Mouse (Mus musculus) liver (tissue): ENCODE measurements at regions not wholly inside any gene's neighbourhood (a gene's known extent, or its start where the extent isn't known, plus 50 kb on each side); places are given as distances from the start of the nearest gene placed in this dataset.

ENCODE experiments used
- DNase-seq: peaks from one replicate; pipeline ENCODE4 v3.0.0-alpha.2; 2020; ENCODE audit warnings: mixed read lengths

GRCm38 (mm10) chr16:78247189-78247588, 54.1 kb upstream of the Cxadr start:
- DNase-seq: no peak

- DNase-seq: no peak
These were observed 58.6 kb upstream of the Cxadr start for GRCm38 (mm10) chr16:78242678-78243077.

DNA sequence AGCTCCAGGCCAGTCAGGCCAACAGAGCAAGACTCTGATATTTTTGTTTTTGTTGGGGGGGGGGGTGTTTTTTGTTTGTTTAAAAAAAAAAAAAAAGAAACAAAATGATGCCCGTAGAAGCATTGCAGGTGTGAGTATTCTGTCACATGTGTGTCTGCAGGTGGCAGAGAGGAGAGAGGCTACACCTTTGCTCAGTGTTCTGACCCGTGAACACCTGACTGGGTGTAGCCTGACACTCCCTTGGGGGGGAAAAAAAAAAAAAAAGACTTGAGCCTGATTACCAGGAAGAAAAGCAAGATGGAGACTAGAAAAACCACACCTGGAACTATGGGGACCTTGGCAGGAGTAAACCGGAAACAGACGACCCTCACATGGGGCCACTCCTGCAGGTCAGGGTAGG, 61.1 kb upstream of the Cxadr start:
- DNase-seq: no peak

DNA sequence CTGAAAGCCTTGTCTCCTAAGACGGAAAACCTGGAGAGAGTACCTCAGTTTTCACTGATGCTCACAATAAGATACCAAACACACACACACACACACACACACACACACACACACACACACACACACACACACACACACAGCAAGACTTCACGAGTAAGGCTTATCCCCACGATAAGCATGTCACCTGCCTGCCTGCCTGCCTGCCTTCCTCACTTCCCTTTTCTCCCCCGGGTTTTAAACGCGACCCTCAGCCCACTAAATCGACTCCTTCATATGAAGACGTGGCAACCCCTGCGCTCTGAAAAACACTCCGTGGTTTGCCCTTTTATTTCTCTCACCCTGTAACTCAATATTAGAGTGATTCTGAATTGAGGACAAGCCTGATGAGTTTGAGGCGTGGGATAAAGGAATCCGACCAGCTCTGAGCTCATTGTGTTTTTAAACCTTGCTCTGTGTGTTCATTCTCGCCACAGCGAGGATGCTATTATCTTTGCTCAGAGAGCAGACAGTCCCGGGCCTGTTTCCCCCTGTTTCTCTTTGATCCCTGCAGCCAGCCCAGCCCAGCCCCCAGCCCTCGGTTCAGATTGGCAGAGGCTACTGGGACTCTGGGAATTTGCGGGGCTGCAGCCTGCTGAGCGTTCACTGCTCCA, 63.1 kb upstream of the Cxadr start:
- DNase-seq: no peak

DNA sequence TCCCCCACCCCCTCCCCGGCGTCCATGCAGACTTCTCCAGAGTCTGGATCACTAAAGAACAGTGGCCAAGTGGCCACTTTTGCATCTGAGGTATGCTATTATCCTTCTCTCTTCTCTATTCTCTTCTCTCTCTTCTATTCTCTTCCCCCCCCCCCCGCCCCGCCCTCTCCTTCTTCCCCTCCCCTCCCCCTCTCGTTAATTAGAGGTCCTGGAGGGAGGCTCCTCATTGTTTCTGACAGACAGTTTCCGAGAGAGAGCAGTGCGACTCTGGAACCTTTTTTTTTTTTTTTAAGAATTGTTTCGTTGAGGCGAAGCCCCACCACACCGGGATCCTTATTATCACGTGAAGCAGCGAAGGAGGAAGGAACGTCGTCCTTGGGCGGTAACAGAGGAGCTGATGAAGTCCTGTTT, 63.6 kb upstream of the Cxadr start:
- no peak for DNase-seq

GRCm38 (mm10) chr16:78236746-78237640, 64.3 kb upstream of the Cxadr start:
- no peak for DNase-seq

DNA sequence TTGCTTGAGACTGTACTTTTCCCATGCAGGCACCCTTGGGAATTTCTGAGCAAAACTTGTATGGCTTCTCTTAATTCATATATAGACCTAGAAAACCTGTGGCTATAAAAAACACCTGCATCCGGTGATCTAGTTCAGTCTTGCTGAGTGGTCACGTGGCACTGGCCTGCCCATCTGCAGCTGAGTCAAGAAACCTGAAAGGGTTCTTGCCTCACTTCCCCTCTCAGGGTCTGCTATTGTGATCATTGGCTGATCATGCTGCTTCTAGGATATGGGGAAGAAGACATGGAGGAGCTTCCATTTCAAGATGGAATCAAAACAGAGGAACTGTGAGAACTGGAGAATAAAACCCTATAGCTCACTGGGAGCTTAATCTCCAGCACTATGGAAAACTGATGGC, 69.1 kb upstream of the Cxadr start:
- no peak for DNase-seq

DNA sequence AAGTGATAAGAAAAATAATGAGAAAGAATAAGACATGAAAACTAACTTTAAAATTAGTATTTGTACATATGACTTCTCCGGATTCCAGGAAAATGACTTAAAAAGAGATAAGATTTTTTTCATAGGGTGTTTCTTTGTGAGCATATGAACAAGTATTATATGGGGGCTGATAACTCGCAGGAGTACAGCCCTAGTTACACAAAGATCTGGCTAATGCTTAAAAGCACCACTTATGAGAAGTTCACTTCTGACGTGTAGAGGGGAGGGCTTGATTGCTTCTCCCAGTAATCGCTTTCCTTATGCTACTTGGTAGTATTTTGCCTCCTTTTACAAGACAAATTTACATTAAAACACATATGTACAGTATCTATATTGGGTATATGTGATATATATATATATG, 72.3 kb upstream of the Cxadr start:
- no peak for DNase-seq

DNA sequence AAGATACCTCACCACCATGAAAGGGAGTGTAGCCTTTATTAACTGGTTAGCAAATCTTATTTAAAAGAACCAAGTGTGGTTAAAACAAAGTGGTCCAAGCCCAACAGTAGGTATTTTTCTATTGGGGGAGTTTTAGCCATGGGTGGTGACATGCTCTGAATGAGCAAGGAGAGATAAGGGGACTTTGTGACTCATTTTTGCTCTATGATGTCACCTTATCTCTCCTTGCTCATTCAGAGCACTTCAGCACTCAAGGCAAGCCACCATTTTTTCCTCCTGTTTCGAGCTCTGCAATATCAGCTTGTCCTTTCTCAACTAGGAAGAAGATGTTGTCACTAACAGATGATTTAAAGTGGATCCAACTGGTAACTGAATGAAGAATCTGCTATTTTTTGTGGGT, 78.9 kb upstream of the Cxadr start:
- DNase-seq: no peak

- no peak for DNase-seq
These were observed 79.5 kb upstream of the Cxadr start for GRCm38 (mm10) chr16:78221781-78222180.

GRCm38 (mm10) chr16:78217633-78218032, 83.7 kb upstream of the Cxadr start:
- DNase-seq: no peak

- no peak for DNase-seq
These were observed 84.4 kb upstream of the Cxadr start for GRCm38 (mm10) chr16:78216752-78217351.

GRCm38 (mm10) chr16:78211687-78212086, 89.6 kb upstream of the Cxadr start:
- DNase-seq: no peak

- DNase-seq: no peak
These were observed 93.0 kb upstream of the Cxadr start for GRCm38 (mm10) chr16:78208321-78208720.

- DNase-seq: no peak
These were observed 97.0 kb upstream of the Cxadr start for GRCm38 (mm10) chr16:78204332-78204731.

DNA sequence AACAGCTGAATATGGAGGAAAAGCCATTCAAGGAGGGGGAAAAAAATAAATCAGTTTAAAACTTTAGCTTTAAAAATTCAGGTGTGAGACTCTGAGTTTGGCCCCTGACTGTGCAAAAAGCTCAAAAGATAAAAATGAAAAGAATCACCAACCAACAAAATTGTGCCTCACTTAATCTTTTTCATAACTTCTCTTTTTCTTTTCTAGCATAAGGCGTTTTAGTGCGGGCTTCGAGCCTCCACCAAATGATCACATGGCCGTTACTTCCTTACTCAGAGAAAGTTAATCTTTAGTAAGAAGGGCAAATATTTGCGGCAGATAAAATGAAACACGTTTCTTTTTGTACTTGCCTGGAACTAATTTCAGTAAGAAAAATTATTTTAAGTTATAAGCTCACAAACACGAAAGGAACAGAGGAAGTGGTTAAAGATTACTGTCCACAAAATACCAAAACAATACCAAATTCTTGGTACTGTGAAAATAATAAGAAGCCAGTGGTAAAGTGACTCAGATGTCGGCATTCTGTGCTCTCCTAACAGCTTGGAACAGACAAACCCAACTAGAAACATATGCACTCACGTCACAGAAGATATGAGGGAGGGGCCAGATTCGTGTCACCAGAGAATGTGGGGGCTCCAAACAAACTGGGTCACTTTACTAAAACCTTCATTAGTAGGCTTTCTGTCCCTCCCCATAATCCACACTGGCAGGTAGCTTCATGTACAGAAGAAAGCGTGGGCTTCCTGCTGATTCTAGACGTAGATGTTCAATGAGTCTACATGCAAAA, 101.1 kb upstream of the Cxadr start:
- no peak for DNase-seq

DNA sequence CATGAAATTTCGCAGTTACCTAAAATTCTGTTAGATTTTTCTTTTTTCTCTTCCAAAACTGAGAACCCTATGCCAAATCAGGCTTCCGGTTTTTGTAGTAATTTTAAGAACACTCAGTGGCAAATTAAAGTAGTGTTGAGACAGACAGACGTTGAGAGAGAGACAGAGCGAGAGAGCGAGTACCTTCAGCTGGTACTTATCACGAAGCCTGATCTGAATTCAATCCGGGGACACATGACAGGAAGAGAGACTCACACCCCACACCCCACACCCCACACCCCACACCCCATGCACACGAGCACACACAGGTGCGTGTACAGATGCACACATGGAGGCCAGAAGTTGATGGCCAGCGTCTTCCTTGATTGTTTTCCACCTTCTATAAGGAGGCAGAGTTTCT, 102.0 kb upstream of the Cxadr start:
- no peak for DNase-seq

- peak; percentile 47 for DNase-seq
These were observed 102.6 kb upstream of the Cxadr start for GRCm38 (mm10) chr16:78198642-78199121.

DNA sequence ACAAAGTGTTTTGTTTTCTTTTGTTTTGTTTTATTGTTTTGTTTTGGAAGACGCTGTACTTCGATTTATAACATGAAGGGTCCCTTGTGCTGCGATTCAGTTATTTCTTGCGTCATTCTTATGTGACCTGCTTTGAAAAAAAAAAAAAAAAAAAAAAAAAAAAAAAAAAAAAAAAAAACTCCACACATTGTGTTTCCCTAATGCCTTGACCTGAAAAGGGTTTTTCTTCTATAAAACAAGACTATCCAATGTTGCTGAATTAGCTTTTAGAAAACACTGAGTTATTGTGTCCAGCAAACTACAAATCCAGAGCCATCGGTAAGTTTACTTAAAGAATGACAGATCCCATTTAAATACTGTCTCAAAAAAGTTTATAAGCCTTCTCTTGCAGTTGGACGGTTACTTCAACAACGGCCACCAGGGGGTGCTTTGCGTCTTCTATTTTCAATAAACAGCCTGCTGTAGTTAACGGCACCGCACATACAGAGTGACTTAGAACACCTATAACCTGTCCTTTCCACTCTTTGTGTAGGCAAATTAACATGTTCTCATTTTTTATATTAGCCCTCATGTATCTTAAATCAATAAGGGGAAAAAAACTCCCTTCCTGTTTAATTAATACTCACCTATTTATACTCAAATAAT, 103.9 kb upstream of the Cxadr start:
- peak; percentile 80 for DNase-seq

DNA sequence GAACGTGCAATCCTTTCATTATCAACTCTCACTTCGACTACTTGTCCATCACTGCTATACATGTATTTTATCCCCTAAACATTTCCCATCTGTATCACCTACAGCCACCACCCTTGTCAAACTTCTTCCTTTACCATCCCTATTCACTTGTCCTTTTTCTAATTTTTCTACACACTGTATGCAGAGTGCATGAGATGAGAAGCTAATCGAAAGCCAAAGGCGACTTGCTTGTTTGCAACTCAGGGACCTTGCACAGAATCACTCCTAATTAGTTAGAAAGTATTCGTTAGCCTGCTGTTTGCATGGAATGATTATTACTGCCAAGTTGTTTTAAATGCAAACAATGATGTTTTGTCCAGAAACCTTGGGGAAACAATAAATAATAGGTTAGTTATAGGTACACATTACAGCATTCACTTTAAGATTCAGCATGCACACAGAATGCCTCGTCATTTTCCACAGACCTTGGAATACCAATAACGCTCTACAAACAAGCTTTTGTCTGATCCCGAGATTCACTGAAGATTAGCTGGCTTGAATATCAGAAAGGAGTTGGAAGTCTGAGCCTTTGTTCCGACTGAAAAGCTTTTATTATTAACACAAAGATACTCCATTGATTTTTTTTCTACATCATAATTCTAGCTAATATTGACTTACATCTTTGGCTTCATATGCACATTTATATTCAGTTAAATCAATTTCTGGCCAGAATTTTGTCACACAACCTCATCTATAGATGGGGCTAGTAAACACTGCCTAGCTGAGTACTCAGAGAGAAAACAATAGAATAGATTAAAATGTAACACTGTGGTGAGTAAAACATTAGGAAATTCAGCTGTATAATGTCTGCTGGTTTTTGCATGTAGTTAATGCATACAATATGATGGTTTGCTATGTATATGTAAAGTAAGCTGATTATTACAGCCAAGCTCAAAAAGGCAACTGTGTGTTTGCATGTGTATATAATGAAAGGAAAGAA, 130.4 kb upstream of the Cxadr start:
- DNase-seq: no peak

DNA sequence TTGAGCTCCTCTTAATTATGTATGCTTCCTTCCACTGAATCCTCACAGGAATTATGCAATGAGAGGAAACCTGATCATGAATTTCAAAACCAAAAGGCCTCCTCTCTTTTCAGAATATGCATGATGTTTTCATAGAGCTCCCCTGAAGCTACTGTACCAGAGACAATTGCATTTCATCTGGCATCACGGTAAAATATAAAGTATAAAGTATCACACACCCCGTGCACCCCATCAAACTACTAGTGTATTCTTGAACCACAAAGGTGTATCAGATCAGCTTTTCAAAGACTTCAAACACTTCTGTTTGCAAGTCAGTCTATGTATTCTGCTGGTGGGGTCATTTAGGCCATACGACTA, 144.4 kb upstream of the Cxadr start:
- DNase-seq: no peak
